Mouse (Mus musculus): ENCODE measurements at regions not wholly inside any gene's neighbourhood (a gene's known extent, or its start where the extent isn't known, plus 50 kb on each side); places are given as distances from the start of the nearest gene placed in this dataset.

DNA sequence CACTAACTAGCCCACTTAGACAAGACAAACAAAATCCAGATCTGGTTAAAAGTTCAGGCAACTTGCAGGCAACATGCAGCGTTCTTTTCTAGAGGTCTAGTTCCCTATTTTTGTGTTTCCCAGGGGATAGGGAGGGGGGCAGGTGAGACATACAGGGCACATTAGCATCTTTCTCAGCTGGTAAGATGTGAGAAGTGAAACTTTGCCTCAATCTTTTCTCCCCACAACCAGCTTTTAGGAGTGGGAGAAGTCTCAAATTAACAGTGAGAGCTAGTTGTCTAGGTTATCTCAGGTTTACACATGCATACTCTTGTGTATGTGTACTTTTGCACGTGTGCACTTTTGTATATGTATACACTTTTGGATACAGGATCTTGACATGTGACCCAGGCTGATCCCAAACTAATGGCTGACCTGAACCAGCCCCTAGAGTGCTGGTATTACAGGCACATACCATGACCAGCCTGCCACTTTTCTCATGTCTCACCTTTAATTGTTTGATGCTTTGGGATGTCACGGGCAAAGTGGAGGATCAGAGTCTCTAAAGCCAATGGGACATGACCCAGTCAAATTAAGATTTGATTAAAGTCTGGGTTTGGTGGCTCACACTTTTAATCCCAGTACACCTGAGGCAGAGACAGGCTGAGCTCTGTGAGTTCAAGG lies 60.3 kb upstream of the Ube2e1 start:
- peak; percentile 70 for DNase-seq

DNA sequence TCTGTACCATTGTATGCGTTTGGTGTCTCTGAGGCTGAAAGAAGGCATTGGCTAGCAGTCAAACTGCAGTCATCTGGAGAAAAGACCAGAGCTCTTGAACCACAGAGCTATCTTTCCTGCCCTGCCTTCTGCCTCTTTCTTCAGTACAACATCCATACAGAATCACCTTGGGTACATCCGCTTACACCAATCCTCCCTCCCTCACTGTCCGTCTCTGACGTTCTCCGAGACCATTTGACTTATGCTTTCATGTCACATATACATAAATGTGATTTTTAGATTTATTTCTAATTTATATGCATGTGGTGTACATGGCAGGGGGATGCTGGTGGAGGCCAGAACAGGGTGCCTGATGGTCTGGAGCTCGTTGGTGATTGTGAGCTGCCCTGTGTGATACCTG lies 57.7 kb upstream of the Ube2e1 start:
- peak; percentile 53 for DNase-seq

DNA sequence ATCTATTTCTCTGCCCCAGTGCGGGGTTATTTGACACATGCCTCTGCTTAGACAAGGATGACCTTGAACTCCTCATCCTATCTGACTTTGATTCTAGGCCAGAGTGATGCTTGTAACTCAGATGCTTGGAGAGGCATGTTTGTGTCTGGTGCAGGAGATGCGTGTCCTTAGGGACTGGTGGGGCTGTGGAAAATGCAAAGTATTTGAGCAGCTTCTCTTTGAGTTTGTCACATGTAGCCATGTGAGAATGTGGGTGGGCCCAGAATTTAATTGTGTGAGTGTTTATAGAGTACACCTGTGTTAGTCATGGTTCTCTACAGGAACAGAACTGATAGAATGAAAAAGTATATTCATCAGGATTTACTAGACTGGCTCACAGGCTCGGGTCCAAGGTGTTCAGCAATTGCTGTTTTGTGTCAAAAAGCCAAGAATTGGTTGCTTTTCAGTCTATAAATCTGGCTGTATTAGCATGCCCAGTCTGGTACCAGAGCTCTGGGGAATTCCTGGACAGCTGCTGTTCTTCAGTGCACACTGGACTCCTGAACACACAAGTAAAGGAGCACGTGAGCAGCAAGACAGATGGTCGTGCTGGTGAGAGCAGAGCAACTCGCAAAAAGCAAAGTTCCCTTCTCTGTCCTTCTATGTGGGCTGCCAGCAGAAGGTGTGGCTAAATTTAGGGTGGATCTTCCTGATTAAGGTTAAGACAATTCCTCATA lies 54.5 kb upstream of the Ube2e1 start:
- DNase-seq = peak; percentile 52

All from heart, adult 11 months (tissue).